Mouse (Mus musculus) 3134 (cell line): ENCODE results near the gene Nck1.

Source experiments
- DNase-seq: peaks from one replicate; pipeline ENCODE4 v3.0.0-alpha.2; 2011; ENCODE audit warnings: low spot score; ENCODE audit not compliant: insufficient read length; ENCODE audit errors: extremely low read depth

The Nck1 gene

GRCm38 (mm10) chr9:100535618-100536262 is 10.2 kb downstream of the Nck1 start:
- no peak for DNase-seq

GRCm38 (mm10) chr9:100534686-100535085 is 11.2 kb downstream of the Nck1 start:
- DNase-seq = no peak

- no peak for DNase-seq
Observed at GRCm38 (mm10) chr9:100532847-100533505, 13.0 kb downstream of the Nck1 start.

- DNase-seq = peak; percentile 48
Observed at GRCm38 (mm10) chr9:100531296-100531695, 14.6 kb downstream of the Nck1 start.

GRCm38 (mm10) chr9:100525225-100525624 is 20.7 kb downstream of the Nck1 start:
- DNase-seq = no peak

GRCm38 (mm10) chr9:100522029-100522428 is 23.9 kb downstream of the Nck1 start:
- DNase-seq = no peak

- peak; percentile 32 for DNase-seq
Observed at GRCm38 (mm10) chr9:100520586-100520985, 25.3 kb downstream of the Nck1 start.

GRCm38 (mm10) chr9:100520012-100520411 is 25.9 kb downstream of the Nck1 start:
- DNase-seq = no peak

GRCm38 (mm10) chr9:100507581-100507980 is 38.4 kb downstream of the Nck1 start:
- DNase-seq = no peak

- DNase-seq = no peak
Observed at GRCm38 (mm10) chr9:100506652-100507051, 39.3 kb downstream of the Nck1 start.

- DNase-seq = no peak
Observed at GRCm38 (mm10) chr9:100505498-100505897, 40.4 kb downstream of the Nck1 start.

GRCm38 (mm10) chr9:100493611-100494261 is 52.2 kb downstream of the Nck1 start:
- no peak for DNase-seq

- DNase-seq = no peak
Observed at GRCm38 (mm10) chr9:100491424-100491823, 54.5 kb downstream of the Nck1 start.

- no peak for DNase-seq
Observed at GRCm38 (mm10) chr9:100488969-100489368, 57.0 kb downstream of the Nck1 start.

GRCm38 (mm10) chr9:100488056-100488713 is 57.7 kb downstream of the Nck1 start:
- no peak for DNase-seq

GRCm38 (mm10) chr9:100486431-100486830 is 59.5 kb downstream of the Nck1 start, which contains the start of gene Il20rb:
TSS of gene Il20rb (minus strand) at chr9:100486788.
- no peak for DNase-seq

- DNase-seq = no peak
Observed at GRCm38 (mm10) chr9:100483318-100483717, 62.6 kb downstream of the Nck1 start.

- DNase-seq = no peak
Observed at GRCm38 (mm10) chr9:100481626-100482025, 64.3 kb downstream of the Nck1 start.

GRCm38 (mm10) chr9:100474056-100474455 is 71.9 kb downstream of the Nck1 start:
- no peak for DNase-seq

- DNase-seq = no peak
Observed at GRCm38 (mm10) chr9:100473361-100473760, 72.6 kb downstream of the Nck1 start.

- no peak for DNase-seq
Observed at GRCm38 (mm10) chr9:100472931-100473330, 73.0 kb downstream of the Nck1 start.
